Mouse (Mus musculus): ENCODE measurements around the gene Rbfox1.

The Rbfox1 gene

DNA sequence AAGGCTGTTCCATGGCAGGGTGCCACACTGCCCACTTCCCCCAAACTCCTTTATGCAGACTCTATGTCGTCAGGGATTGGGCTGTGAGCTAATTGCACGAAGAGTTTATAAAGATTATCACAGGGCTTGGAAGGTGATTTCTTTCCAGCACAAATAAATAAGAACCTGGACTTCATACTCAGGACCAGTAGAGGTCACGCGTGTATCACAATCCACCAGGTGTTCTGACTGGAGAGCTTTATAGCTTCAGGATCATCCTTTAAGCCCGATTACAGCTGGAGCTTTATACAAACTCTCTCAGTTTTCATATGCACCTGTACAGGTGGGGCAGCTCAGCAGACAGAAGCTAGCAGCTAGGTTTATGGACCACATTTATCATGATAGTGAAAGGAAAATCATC is 623.8 kb downstream of the Rbfox1 start:
- DNase-seq: no peak

DNA sequence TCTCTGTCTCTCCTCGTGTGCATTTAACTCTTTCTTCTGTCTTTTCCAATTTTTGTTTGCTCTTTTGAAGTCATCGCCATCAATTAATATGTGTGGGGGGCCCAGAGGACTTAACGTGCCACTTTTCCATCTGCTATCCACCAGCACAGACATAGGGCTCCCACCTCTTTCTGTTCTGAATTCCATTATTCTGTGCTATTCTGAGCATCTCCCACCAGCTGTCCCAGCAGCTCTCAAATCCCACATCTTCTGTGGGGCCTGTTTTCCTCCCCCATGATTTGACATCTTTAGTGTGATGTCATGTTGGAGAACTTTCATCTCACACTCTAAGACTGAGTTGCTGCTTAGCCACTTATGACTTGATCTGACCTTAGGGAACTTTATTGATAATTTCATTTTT is 634.3 kb downstream of the Rbfox1 start:
- no peak for DNase-seq

DNA sequence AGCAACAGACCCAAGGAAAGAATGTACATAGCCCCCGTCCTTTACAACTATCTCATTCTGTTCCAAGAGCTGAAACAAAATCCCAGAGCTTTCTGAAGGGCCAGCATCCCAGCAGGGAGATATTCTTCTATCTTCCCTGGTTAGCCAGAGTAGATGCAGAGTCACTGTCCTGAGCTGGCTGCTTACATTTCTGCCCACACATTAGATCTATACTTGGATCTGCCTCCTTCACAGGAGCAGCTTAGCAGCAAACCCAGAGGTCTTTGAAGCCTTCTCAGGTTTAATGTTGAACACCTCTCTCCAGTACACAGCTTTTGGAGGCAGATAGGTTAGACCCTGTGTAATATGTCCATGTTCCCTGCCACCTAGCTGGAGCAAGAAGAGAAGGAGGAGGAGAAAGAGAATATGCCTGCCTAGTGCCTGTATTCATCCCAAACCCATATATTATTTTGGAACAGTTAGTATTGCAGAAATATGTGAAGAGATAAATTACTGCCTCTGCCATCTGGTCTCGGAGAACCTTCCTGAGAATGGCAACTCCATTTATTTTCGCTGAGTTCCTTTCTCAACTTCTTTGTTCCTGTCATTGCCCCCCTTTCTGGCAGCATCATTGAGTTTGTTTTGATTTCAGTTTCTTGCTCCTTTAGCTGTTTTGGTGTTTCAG is 640.5 kb downstream of the Rbfox1 start:
- no peak for DNase-seq

DNA sequence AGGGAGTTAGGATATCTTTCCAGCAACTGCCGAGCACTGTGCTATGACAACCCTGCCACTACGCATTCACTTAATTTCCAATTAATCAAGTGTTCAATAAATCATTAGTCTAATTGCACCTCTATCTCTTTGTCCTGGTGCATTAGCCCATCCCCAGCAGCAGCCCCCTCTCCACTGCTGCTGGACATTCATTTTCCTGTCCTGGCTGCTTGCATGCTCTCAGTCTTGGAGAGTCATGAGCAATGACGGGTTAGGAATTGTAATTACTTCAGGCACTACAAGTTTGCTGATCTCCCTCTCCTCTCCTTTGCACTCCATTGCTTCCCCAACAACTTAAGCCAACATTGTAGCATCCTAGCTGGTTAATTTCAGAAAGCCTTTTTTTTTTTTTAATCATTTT is 646.3 kb downstream of the Rbfox1 start:
- no peak for DNase-seq

DNA sequence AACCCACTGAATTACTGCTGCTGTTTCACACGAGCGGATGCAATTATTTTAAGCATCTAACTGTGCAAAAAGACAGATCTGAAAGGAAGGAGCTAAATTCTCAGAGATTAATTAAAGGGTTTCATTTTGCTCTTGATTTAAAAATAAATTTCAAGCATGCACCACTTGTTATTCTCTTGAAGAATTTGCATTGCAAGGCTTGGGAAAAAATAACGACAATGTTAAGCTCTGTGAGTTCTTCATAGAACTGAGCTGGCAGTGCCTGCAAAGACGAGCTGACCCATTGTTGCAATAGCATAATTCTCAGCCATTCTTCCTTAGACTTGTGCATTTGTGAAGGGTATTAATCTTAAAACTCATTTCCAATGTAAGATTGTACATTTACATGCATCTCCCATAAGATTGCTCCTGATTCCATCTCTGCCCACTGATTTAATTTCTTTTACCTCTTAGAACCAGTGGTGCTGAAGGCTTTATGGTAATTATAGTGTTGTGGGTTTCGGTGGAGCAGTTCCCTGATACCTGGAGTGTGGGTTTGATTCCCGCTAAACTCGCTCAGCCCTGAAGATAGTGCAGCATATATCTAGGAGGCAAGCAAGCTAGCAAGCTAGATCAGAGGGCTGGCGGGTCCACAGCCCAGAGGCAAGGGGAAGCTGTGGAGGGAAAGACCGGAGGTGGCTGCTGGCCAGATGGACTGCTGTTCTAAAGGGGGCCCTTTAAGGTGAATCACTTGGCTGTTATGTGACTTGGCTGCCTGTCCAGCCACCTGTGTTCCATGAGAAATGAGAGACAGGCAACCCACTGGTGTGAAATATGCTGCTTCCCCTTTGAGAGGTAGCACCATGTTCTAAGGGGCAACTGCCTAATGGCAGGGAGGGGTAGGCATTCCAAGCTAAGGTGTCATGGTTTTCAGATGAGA is 647.2 kb downstream of the Rbfox1 start:
- DNase-seq: no peak

DNA sequence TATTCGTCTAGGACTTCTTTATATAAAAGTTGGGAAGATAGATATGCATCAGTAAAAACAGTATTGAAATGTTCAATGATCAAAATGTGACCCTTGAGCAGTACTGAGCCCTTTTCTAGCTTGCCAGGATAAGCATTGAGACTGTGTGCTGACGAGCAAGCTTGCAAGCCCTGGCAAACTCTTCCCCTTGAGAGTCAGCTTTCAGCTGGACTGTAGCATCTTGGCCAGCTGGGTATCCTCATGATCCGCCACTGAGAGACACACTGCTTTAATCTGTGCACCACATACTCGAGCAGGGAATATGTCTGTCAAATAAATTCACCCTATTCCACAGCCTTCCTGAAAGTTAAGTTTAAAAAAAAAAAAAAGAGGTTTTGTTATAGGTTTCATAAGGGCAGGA is 670.6 kb downstream of the Rbfox1 start:
- no peak for DNase-seq

DNA sequence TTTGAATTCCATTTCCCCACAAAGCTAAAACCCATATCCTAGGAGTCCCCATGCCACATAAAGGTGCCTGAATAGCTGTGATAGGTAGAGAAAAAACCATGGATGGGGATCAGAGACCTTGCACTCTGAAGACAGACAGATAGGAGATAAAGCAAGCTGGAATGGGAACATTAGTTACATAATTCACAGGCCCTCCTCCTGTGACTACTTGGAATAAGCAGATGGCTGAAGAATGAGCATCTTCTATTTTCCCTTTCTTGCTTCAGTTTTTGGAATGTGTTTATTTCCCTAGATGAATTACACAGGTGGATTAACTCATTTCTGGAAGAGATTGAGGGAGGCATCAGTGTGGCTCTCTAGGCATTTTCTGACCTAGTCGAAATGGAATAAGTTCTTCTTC is 672.6 kb downstream of the Rbfox1 start:
- no peak for DNase-seq

DNA sequence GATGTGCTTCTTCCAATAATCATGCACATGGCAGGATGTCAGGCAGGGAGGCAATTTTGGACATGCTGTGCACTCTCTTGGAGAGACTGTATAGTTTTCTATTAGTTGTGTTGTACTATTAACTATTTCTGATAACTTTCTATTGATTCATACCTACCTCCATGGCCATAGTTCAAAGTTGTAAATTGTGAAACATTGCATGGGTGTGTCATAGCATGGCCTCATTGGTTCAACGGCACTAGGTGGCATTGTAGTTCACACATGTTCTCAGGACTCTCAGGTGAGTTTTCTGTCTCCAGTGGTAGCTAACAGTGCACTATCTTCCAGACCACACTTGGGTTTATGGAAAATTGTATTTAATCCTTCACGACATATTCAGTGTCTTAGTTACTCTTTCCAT is 699.5 kb downstream of the Rbfox1 start:
- no peak for DNase-seq

DNA sequence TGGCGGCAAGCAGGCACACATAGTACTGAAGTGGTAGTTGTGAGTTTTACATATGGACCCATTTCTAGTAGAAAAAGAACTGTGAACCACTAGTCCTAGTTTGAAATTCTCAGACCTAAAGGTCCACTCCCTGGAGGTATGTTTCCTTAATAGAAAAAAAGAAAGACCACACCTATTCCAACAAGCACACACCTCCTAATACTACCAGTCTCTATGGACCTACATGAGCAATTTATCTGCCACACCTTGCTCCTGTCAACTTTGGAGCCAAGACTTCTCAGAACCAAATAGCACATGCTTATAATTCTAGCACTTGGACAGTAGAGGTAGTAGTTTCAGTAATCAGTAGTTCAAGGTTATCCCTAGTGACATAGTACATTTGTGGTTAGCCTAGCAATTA is 700.0 kb downstream of the Rbfox1 start:
- no peak for DNase-seq

DNA sequence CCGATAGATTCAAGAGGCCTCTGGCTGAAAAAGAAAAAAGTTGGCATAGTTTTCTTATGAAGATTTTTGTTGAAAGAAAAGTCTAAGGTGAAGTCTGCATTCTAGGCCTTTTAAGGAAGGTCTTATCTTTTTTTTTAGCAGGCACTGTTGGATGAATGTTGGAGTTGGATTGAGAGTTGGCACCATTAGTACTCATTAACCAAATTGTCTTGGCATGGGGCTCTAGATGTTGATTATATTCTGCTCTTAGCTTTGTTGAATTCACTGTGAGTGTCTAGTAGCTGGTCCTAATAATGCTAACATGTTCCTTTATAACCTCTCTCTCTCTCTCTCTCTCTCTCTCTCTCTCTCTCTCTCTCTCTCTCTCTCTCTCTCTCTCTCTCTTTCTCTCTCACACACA is 731.4 kb downstream of the Rbfox1 start:
- no peak for DNase-seq

DNA sequence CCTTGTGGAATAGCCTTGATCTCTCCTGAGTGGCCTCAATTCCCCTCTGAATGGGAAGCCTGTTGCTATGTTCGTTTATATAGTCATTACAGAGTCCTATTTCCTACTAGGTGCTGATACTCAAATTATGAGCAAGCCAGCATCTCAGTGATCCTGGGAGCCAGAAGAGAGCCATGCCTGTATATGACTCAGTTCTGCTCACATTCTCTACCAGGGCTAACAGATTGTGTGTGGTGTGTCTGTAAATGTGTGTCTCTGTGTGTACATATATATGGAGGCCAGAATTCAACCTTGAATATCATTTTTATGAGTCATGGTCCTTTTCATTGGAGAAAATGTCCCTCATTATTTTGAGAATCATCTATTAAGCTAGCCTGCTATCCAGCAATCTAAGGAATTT is 755.2 kb downstream of the Rbfox1 start:
- DNase-seq: no peak

DNA sequence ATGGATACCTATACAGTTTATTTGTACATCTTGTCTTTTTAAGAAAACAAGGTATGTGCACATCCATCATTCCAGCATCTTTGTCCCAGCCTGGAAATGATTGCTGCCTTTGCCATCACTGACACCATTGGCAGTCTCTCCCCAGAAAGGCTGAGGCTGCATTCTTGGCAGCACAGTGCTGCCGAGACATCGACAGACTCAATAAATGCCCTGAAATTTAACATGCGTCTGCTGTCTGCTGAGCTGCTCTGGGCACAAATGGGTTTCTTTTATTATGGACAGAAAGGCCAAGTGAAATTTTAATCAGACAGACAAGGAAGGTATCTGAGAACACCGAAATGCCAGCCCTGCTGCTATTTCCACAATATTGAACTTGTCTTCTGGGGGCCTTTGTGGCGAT is 761.8 kb downstream of the Rbfox1 start:
- DNase-seq: no peak

DNA sequence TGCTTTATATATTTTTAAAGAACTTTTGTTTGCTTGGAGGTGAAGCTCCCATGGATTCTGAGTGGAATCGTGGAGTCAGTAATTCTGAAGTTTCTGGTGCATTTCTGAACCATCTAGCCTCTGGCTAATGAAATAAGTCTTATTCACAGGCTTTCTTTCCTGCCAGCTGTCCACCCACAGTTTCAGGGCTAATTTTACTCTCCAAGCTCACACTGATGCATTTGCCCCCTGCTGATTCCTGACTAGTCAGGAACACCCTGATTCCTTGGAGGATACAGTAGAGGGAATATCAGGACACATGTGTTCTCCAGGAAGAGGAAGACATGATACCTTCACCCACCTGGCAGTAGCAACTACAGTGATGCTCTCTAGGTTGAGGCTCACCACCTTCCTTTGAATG is 763.6 kb downstream of the Rbfox1 start:
- DNase-seq: no peak

DNA sequence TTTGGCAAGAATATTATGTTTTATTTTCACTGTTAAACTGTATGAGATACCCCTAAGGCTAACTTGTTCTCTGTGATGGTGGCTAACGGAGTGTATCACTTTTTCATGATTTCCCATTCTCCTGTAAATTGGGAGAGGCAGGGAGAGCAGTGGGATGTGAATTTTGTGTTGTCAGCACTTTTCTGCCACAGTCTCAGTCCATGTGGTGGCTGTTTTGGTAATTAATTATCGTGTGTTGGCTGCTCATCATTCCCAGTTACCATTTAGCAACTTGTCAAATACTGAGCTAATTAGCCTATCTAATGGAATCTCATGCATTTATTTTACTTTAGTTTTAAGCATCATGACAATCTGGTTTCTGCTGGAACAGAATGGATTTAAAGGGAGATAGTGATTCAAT is 773.4 kb downstream of the Rbfox1 start:
- DNase-seq: no peak

DNA sequence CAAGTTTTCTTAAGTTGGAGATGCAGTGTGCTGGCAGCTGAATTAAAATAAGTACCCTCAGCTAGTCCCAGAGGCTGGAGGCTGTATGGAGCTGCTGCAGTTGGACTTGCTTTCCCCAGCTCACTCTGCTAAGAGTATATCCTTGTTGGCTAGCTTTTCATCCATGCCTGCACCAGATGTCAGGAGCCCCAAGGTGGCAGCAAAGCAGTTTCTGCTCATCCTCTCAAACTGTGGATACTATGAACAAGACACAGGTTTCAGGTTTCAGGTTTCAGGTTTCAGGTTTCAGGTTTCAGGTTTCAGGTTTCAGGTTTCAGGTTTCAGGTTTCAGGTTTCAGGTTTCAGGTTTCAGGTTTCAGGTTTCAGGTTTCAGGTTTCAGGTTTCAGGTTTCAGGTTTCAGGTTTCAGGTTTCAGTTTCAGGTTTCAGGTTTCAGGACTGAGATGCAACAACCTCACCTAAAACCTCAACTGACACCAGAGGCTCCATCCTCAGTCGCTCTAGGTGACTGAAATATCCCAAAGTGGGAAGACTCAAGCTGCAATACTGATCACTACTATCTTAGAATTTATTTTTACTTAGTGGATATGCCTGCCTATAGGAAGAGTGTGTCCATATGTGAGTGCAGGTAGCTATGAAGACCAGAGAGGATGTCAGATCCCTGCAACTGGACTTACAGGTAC is 801.1 kb downstream of the Rbfox1 start:
- no peak for DNase-seq

DNA sequence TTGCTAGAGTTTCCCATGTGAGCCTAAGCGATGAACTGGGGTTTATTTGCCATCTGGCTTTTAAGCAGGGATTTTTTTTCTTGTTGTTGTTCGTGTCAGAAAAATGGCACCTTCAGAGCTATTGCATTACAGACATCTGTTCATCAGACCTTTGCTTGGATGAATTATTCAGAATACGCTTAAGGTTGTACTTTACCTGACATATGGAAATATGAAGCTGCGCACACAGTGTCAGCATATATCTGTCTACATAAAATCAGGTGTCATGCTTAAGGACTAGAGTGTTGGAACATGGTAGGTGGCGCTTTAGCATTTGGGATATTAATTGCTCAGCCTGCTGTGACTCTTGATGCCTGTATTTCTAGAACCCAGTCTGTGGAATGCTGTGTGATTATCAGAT is 819.7 kb downstream of the Rbfox1 start:
- DNase-seq: no peak

DNA sequence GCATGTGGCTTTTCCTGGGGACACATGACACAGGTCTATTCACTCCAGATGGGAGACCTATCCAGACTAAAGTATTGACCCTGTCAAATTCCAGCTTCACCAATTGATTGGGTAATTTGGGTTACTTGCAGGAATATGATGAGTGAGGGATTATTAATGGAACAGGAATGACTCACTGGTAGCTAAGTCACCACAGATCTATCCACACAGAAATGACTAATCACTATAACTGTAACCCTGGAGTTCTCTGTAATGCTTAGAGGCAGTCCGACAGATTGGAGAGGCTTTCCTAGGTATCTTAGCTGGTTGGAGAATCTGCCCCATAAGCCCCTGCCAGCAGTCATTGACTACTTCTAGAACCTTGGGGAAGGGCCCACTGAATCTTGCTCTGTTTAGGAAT is 827.2 kb downstream of the Rbfox1 start:
- no peak for DNase-seq

DNA sequence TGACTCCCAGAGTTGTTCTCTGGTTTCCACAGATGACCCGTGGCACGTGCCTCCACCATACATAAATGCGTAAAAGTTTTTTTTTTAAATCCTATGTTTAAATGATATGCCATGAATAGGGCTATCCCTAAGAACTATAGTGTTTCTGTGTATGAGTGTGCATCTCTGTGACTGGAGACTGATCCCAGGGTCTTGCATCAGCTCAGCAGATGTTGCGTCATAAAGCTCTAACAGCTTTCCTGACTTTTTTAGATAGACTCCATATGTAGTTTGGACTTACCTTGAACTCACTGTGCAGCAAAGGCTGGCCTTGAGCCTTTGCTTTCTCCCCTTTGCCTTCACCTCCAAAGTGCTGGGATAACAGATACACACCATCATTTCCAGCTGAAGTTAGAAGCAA is 830.1 kb downstream of the Rbfox1 start:
- no peak for DNase-seq

DNA sequence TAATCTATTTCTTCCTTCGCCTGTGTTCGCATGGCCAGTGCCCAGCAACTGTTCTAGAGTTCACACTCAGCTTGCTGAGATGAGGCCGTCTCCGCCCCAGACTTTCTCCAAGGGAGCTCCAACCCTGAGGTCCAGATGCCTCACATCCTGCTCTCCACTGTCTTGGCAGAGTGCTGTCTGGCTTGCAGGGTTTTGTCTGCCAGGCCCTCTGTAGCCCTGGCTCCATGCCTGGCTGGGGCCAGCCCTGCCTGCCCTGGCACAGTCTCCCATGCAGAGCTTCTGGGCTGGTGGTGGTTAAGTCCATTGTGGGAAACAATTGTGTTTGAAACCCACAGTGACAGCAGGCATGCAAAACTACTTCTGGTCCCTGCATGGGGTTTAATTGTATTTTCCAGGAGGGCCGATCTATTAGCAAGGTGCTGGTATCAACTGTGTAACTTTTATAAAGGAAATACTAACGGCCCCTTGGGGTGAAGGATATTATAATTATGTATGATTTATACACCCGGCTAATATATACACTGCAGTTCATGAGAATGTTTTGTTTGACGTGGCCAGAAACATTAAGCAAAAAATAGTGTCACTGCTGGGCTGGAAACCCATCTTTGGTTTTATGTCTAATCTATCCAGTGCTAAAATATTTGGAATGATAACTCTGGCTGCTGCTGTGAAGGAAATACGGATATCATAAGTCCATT is 831.2 kb downstream of the Rbfox1 start:
- DNase-seq: no peak

DNA sequence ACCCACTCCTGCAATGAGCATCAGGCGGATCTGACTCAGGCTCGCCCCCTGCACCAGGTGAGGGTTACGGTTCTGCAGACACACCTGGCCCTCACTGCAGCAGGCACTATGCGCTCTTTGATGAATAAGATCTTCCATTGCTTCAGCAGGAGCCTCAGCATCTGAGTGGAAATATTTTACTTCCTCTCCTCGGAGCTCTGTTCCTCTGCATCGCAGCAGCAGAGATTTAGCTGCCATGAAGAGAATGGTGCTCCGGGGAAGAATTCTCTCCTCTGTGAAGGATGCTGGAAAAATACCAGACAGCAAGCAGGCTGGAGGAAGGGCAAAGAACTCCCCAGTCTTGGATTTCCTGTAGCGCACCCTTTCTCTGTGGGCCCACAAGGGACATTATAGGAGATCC is 833.9 kb downstream of the Rbfox1 start:
- no peak for DNase-seq

DNA sequence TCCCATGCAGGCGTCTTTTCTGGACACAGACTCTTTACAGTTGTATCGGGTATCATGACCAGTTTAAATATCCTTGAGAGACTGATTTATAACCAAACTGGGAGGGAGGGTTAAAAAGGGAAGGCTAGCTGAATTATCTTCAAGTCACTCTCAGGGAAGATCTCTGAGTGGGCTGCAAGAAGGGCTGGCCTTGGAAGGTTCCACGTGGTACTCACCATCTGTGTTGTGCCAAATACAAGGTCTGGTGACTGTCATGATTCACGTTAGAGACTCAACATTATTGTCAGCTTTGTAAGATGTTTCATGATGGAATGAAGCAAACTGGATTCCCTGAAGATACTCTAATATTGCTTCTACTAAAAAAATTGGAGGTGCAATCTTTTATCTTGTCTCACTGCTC is 847.5 kb downstream of the Rbfox1 start:
- no peak for DNase-seq

DNA sequence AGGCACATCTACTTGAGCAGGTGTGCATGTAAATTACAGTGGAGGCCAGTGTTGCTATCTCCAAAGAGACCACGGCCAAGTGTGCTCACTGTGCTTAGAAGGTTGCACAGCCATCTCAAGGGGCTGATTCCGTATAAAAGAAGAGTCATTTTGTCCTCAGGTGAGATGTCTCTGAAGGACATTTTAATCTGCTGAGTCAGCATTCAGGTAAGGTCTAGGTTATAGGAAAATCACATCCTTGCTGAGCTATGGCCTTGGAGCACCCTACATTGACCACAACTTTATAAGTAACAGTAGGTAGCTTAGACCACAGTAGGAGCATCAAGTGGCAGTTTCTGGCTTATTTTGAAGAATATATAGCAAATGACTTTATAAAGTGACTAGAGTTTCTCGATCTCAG is 848.3 kb downstream of the Rbfox1 start:
- no peak for DNase-seq

DNA sequence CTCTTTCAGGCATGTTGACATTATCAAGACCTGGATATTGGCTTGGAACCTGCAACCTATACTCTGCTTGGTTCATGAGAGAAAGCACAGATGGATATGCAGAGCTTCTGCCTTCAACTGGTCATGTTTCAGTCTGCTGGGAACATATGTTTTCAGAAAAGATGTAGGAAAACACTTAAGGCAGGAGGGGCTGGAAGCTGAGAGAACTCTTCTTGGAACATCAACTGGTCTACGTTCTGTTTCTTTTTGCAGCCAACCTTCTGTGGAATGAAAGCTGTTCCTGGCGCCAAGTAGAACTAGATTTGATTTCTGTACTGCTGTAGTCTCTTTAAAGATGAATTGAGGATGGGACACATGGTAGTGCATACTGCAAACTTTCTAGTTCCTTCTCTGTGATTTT is 851.4 kb downstream of the Rbfox1 start:
- no peak for DNase-seq
